Mouse (Mus musculus): ENCODE data around the gene Gtpbp6. TPM values are rescaled to one million over a fixed set of nuclear protein-coding genes. Genes with fewer than 3 reads are reported as not detected.
"Not testable (repeated sequence)": the region's sequence is repeated elsewhere in the genome, so short reads cannot be mapped to it uniquely, and the experiment has no call there.

Gene Gtpbp6
- polyA plus RNA-seq, 2 experiments = 4.6 to 21.4 TPM

- WGBS (ENCODE audit: insufficient replicate concordance) = 79% methylated on average over 3 of the region's 3 CpGs
- ATAC-seq (ENCODE audit: insufficient read depth) (no peak), DNase-seq (ENCODE audit: low read depth in 3 of 3, low spot score in 3 of 3) (no peak)
- Histone ChIP-seq H3K4me3 (ENCODE audit: insufficient read depth in 1 of 2, low read depth in 2 of 2, low read length in 2 of 2) (no peak overlapping the region), H3K9ac (replicated peaks) (no peak overlapping the region), H3K4me2 (ENCODE audit: low read depth) (no peak overlapping the region), H3K9me3 (ENCODE audit: control insufficient read depth, low read length) (no peaks in the 10 kb centered on the region), H3K27ac (no peak overlapping the region), H3K36me3 (replicated peaks; ENCODE audit: control insufficient read depth, insufficient read depth, low read depth) (peaks cover 3% of the 10 kb centered on the region; the same call in 1 of the 2 replicates), H3K27me3 (ENCODE audit: control insufficient read depth, insufficient read depth, low read length) (no peaks in the 10 kb centered on the region), H3K4me1 (replicated peaks; ENCODE audit: control insufficient read depth in 2 of 2, insufficient read depth in 2 of 2, low read length in 1 of 2) (peaks cover 3% of the 10 kb centered on the region in 2 experiments; a peak in 3 of 4 replicates)
- TF ChIP-seq EP300 (IDR thresholded peaks at IDR 0.05; ENCODE audit: low read depth) (no peak), CTCF (IDR thresholded peaks at IDR 0.05; ENCODE audit: low read depth) (no peak)
Observed at GRCm38 (mm10) chr5:110137816-110138215, 29.8 kb upstream of the Gtpbp6 start.

- no peak for DNase-seq (ENCODE audit: low read depth in 3 of 3, low spot score in 3 of 3)
- peak overlapping the region; percentile 81 for H3K27ac ChIP-seq
- TF ChIP-seq EP300 (IDR thresholded peaks at IDR 0.05; ENCODE audit: low read depth) (no peak), CTCF (IDR thresholded peaks at IDR 0.05; ENCODE audit: low read depth) (no peak)
- H3K27me3 ChIP-seq (ENCODE audit: control insufficient read depth, insufficient read depth, low read length) = no peaks in the 10 kb centered on the region
- H3K4me1 ChIP-seq (replicated peaks; ENCODE audit: control insufficient read depth in 2 of 2, insufficient read depth in 2 of 2, low read length in 1 of 2) = peaks cover 3% of the 10 kb centered on the region in 2 experiments; a peak in 3 of 4 replicates
- peak overlapping the region; percentile 92 for H3K9ac ChIP-seq (replicated peaks)
- peak overlapping the region; percentile 77 to 99 for H3K4me3 ChIP-seq (ENCODE audit: insufficient read depth in 1 of 2, low read depth in 2 of 2, low read length in 2 of 2)
- no peaks in the 10 kb centered on the region for H3K9me3 ChIP-seq (ENCODE audit: control insufficient read depth, low read length)
- peak; percentile 17; the same call in 1 of the 2 replicates for ATAC-seq (ENCODE audit: insufficient read depth)
- 3% methylated on average over 18 of the region's 18 CpGs for WGBS (ENCODE audit: insufficient replicate concordance)
- no peaks in the 10 kb centered on the region; the same call in 1 of the 2 replicates for H3K36me3 ChIP-seq (replicated peaks; ENCODE audit: control insufficient read depth, insufficient read depth, low read depth)
- H3K4me2 ChIP-seq (ENCODE audit: low read depth) = peak overlapping the region; percentile 86
Observed at GRCm38 (mm10) chr5:110136087-110136464, 28.1 kb upstream of the Gtpbp6 start.

GRCm38 (mm10) chr5:110135293-110136086, 27.5 kb upstream of the Gtpbp6 start, which contains the start of gene Chfr:
Chfr (plus strand) TSS chr5:110135842.
- Histone ChIP-seq H3K4me3 (ENCODE audit: insufficient read depth in 1 of 2, low read depth in 2 of 2, low read length in 2 of 2) (peak within 1 kb of the TSS; percentile 77 to 99), H3K27me3 (ENCODE audit: control insufficient read depth, insufficient read depth, low read length) (no peaks in the 10 kb centered on the region), H3K27ac (peak within 1 kb of the TSS; percentile 81), H3K9me3 (ENCODE audit: control insufficient read depth, low read length) (no peaks in the 10 kb centered on the region), H3K36me3 (replicated peaks; ENCODE audit: control insufficient read depth, insufficient read depth, low read depth) (no peaks in the 10 kb centered on the region; the same call in 1 of the 2 replicates), H3K4me1 (replicated peaks; ENCODE audit: control insufficient read depth in 2 of 2, insufficient read depth in 2 of 2, low read length in 1 of 2) (peaks cover 3% of the 10 kb centered on the region in 2 experiments; a peak in 3 of 4 replicates), H3K9ac (replicated peaks) (peak within 1 kb of the TSS; percentile 92), H3K4me2 (ENCODE audit: low read depth) (peak within 1 kb of the TSS; percentile 86)
- DNase-seq (ENCODE audit: low read depth in 3 of 3, low spot score in 3 of 3) (peak; percentile 94 to 97 (median 95)), ATAC-seq (ENCODE audit: insufficient read depth) (peak; percentile 100)
- 2% methylated on average over 46 of the region's 46 CpGs for WGBS (ENCODE audit: insufficient replicate concordance)
- no peak for TF ChIP-seq EP300 (IDR thresholded peaks at IDR 0.05; ENCODE audit: low read depth)
- 0 out of 2 replicates have a peak, but pooled peaks have one; percentile 15 for TF ChIP-seq CTCF (IDR thresholded peaks at IDR 0.05; ENCODE audit: low read depth)

- H3K9me3 ChIP-seq (ENCODE audit: control insufficient read depth, low read length); H3K27me3 ChIP-seq (ENCODE audit: control insufficient read depth, insufficient read depth, low read length); H3K4me3 ChIP-seq (ENCODE audit: insufficient read depth in 1 of 2, low read depth in 2 of 2, low read length in 2 of 2); H3K27ac ChIP-seq; H3K9ac ChIP-seq (replicated peaks); H3K4me2 ChIP-seq (ENCODE audit: low read depth); H3K36me3 ChIP-seq (replicated peaks; ENCODE audit: control insufficient read depth, insufficient read depth, low read depth); H3K4me1 ChIP-seq (replicated peaks; ENCODE audit: control insufficient read depth in 2 of 2, insufficient read depth in 2 of 2, low read length in 1 of 2); ATAC-seq (ENCODE audit: insufficient read depth); DNase-seq (ENCODE audit: low read depth in 3 of 3, low spot score in 3 of 3): not testable (repeated sequence)
- 61% methylated on average over 3 of the region's 3 CpGs for WGBS (ENCODE audit: insufficient replicate concordance)
Observed at GRCm38 (mm10) chr5:110122380-110122779, 14.4 kb upstream of the Gtpbp6 start.

- H3K27ac ChIP-seq = peak within 1 kb of the TSS; percentile 70
- TF ChIP-seq CTCF (IDR thresholded peaks at IDR 0.05; ENCODE audit: low read depth) (no peak), EP300 (IDR thresholded peaks at IDR 0.05; ENCODE audit: low read depth) (no peak)
- peaks cover 4 to 11% of the 10 kb centered on the region in 2 experiments; a peak in 2 of 4 replicates for H3K4me1 ChIP-seq (replicated peaks; ENCODE audit: control insufficient read depth in 2 of 2, insufficient read depth in 2 of 2, low read length in 1 of 2)
- H3K36me3 ChIP-seq (replicated peaks; ENCODE audit: control insufficient read depth, insufficient read depth, low read depth) = peaks cover 6% of the 10 kb centered on the region; the same call in 1 of the 2 replicates
- H3K4me2 ChIP-seq (ENCODE audit: low read depth) = peak within 1 kb of the TSS; percentile 74
- DNase-seq (ENCODE audit: low read depth in 3 of 3, low spot score in 3 of 3) (peak; percentile 58 to 72 (median 60)), ATAC-seq (ENCODE audit: insufficient read depth) (peak; percentile 31)
- 0% methylated on average over 12 of the region's 12 CpGs for WGBS (ENCODE audit: insufficient replicate concordance)
- peak within 1 kb of the TSS; percentile 70 to 94 for H3K4me3 ChIP-seq (ENCODE audit: insufficient read depth in 1 of 2, low read depth in 2 of 2, low read length in 2 of 2)
- peak within 1 kb of the TSS; percentile 73 for H3K9ac ChIP-seq (replicated peaks)
- H3K9me3 ChIP-seq (ENCODE audit: control insufficient read depth, low read length) = no peaks in the 10 kb centered on the region
- H3K27me3 ChIP-seq (ENCODE audit: control insufficient read depth, insufficient read depth, low read length) = no peaks in the 10 kb centered on the region
Observed at GRCm38 (mm10) chr5:110109991-110110441, 2.0 kb upstream of the Gtpbp6 start, which contains the start of gene Zfp605. Zfp605 (plus strand) TSS chr5:110110092.

Measured in liver, embryonic 14.5 days (tissue).